Mouse (Mus musculus): ENCODE measurements around the gene Trim14.

- TF ChIP-seq KAT2A (IDR thresholded peaks at IDR 0.05; ENCODE audit: insufficient replicate concordance, low read length) (no peak), CTCF (conservative IDR thresholded peaks at IDR 0.05 in 1 of 2, IDR thresholded peaks at IDR 0.05 in 1 of 2; ENCODE audit: low read depth in 2 of 2, low read length in 2 of 2) (peak; percentile 78 to 80), MAX (IDR thresholded peaks at IDR 0.05; ENCODE audit: low read length) (no peak), POLR2AphosphoS2 (IDR thresholded peaks at IDR 0.05; ENCODE audit: low read depth, low read length) (no peak), MAFK (IDR thresholded peaks at IDR 0.05; ENCODE audit: insufficient replicate concordance, low read length) (peak; percentile 32; the same call in 1 of the 2 replicates), POLR2A (IDR thresholded peaks at IDR 0.05; ENCODE audit: low read depth, low read length) (no peak)
These were observed 8.4 kb upstream of the Trim14 start for GRCm38 (mm10) chr4:46544313-46544712.

Data from CH12.LX (cell line).